ENCODE assay signal across 30 mouse cellular contexts in genomic region chr17:35490320-35490719, GRCm38 (mm10). TPM values are rescaled to one million over a fixed set of nuclear protein-coding genes. Genes with fewer than 3 reads are reported as not detected.
DNase-seq lines count a peak whose midpoint lies in the region; ATAC-seq and TF ChIP-seq lines count a peak whose summit lies in the region.
"Had no signal": no experiment of that assay in that cellular context is flagged by ENCODE, and none has a peak within 500 bp of the region (broad histone marks: within the 10 kb centered on the region; RNA-seq: fewer than 3 reads in every experiment).

No protein-coding gene starts in this region.

- peak; percentile 89; the same call in 1 of the 2 replicates for TF ChIP-seq EP300 in ES-Bruce4 (IDR thresholded peaks at IDR 0.05; ENCODE audit: insufficient read depth, low read depth, low read length)

- 60% methylated on average over 5 of the region's 5 CpGs for WGBS in hindbrain, embryonic 10.5 days
- 54% methylated on average over 5 of the region's 5 CpGs for WGBS in hindbrain, embryonic 14.5 days

- H3K4me1 ChIP-seq in hindbrain, embryonic 10.5 days (replicated peaks): peaks cover 5% of the 10 kb centered on the region
- H3K4me1 ChIP-seq in hindbrain, embryonic 14.5 days (replicated peaks; ENCODE audit: control insufficient read depth, insufficient read depth, low read length): no peaks in the 10 kb centered on the region
- H3K4me1 ChIP-seq in E14TG2a.4 (replicated peaks; ENCODE audit: low read depth, low read length) (peaks cover 80% of the 10 kb centered on the region), ES-Bruce4 (ENCODE audit: control insufficient read depth, insufficient read depth, low read length) (peaks cover 8% of the 10 kb centered on the region)
- H3K4me1 ChIP-seq: embryonic facial prominence, embryonic 12.5 days; intestine, embryonic 15.5 days had no signal

- no peak overlapping the region for H3K9ac ChIP-seq in hindbrain, embryonic 14.5 days
- 0 out of 2 replicates have a peak overlapping the region, but pooled peaks have one; percentile 28 for H3K9ac ChIP-seq in ES-Bruce4 (ENCODE audit: low read depth, poor library complexity, severe bottlenecking)
- H3K9ac ChIP-seq: embryonic facial prominence, embryonic 12.5 days; embryonic facial prominence, embryonic 15.5 days; forebrain, postnatal 0 days; hindbrain, embryonic 15.5 days; intestine, embryonic 15.5 days had no signal

- ATAC-seq in hindbrain, embryonic 14.5 days (ENCODE audit: low FRiP score): no peak
- ATAC-seq: CD4-positive, CD25-positive, alpha-beta regulatory T cell, adult 4 months; forebrain, embryonic 14.5 days; forebrain, postnatal 0 days; intestine, embryonic 15.5 days had no signal

- no peaks in the 10 kb centered on the region for H3K36me3 ChIP-seq in hindbrain, embryonic 10.5 days
- no peaks in the 10 kb centered on the region for H3K36me3 ChIP-seq in hindbrain, embryonic 14.5 days (replicated peaks; ENCODE audit: control insufficient read depth, insufficient read depth)
- H3K36me3 ChIP-seq in E14TG2a.4 (ENCODE audit: insufficient read depth, low read length) (no peaks in the 10 kb centered on the region), ES-Bruce4 (ENCODE audit: control insufficient read depth, insufficient read depth, low read length, poor library complexity, severe bottlenecking) (no peaks in the 10 kb centered on the region)
- H3K36me3 ChIP-seq: embryonic facial prominence, embryonic 12.5 days; embryonic facial prominence, embryonic 15.5 days; hindbrain, embryonic 15.5 days; intestine, embryonic 15.5 days had no signal

- peak; percentile 11 for TF ChIP-seq POLR2A in ES-Bruce4 (IDR thresholded peaks at IDR 0.05; ENCODE audit: insufficient read depth, low read length)

- no peak overlapping the region for H3K4me2 ChIP-seq in hindbrain, embryonic 14.5 days (replicated peaks)
- H3K4me2 ChIP-seq: embryonic facial prominence, embryonic 12.5 days; embryonic facial prominence, embryonic 15.5 days; heart, embryonic 11.5 days; hindbrain, embryonic 15.5 days; intestine, embryonic 15.5 days had no signal

- H3K27me3 ChIP-seq in hindbrain, embryonic 10.5 days (ENCODE audit: insufficient read depth, poor library complexity, severe bottlenecking): no peaks in the 10 kb centered on the region; the same call in 1 of the 2 replicates
- no peaks in the 10 kb centered on the region for H3K27me3 ChIP-seq in hindbrain, embryonic 14.5 days (ENCODE audit: control insufficient read depth, insufficient read depth, low read length)
- H3K27me3 ChIP-seq in E14TG2a.4 (ENCODE audit: insufficient read depth, low read length): no peaks in the 10 kb centered on the region
- no peaks in the 10 kb centered on the region for H3K27me3 ChIP-seq in ES-Bruce4 (ENCODE audit: control insufficient read depth, insufficient read depth, low read length, poor library complexity, severe bottlenecking)
- H3K27me3 ChIP-seq: embryonic facial prominence, embryonic 12.5 days; embryonic facial prominence, embryonic 15.5 days; hindbrain, embryonic 15.5 days; intestine, embryonic 15.5 days had no signal

- DNase-seq in hindbrain, embryonic 10.5 days (ENCODE audit: low spot score): no peak
- DNase-seq in hindbrain, embryonic 14.5 days (ENCODE audit: low spot score): no peak
- peak; percentile 89 for DNase-seq in R1 (ENCODE audit: low read depth, low spot score)
- DNase-seq in left cerebral cortex, adult 9 months (ENCODE audit: low spot score in 2 of 2): no peak
- DNase-seq in right cerebral cortex, postnatal 25 days: no peak
- DNase-seq: adrenal gland, adult 2 months; adrenal gland, postnatal 14 days; cerebellum, adult 11-12 months; cerebellum, adult 8-10 months; cerebellum, postnatal 10 days; cerebellum, postnatal 36 days; forebrain, postnatal 0 days; gastrocnemius, adult 2 months; gastrocnemius, postnatal 14 days; kidney, adult 11 months; kidney, adult 8-10 months had no signal

- no peak overlapping the region for H3K4me3 ChIP-seq in hindbrain, embryonic 10.5 days
- no peak overlapping the region for H3K4me3 ChIP-seq in hindbrain, embryonic 14.5 days (replicated peaks; ENCODE audit: low read length)
- H3K4me3 ChIP-seq in E14TG2a.4 (replicated peaks; ENCODE audit: low read length) (peak overlapping the region; percentile 45), ES-Bruce4 (ENCODE audit: low read depth, low read length) (peak overlapping the region; percentile 37)
- H3K4me3 ChIP-seq: embryonic facial prominence, embryonic 12.5 days; embryonic facial prominence, embryonic 15.5 days; gastrocnemius, adult 2 months; hindbrain, embryonic 15.5 days; intestine, embryonic 15.5 days had no signal

- H3K27ac ChIP-seq in hindbrain, embryonic 10.5 days: 0 out of 2 replicates have a peak overlapping the region, but pooled peaks have one; percentile 16
- no peak overlapping the region for H3K27ac ChIP-seq in hindbrain, embryonic 14.5 days
- peak overlapping the region; percentile 87 for H3K27ac ChIP-seq in ES-Bruce4 (ENCODE audit: insufficient read depth, low read length)
- H3K27ac ChIP-seq: embryonic facial prominence, embryonic 12.5 days; embryonic facial prominence, embryonic 15.5 days; gastrocnemius, adult 2 months; hindbrain, embryonic 15.5 days; intestine, embryonic 15.5 days had no signal

- no peaks in the 10 kb centered on the region for H3K9me3 ChIP-seq in hindbrain, embryonic 10.5 days
- H3K9me3 ChIP-seq in hindbrain, embryonic 14.5 days (ENCODE audit: control insufficient read depth, low read length): no peaks in the 10 kb centered on the region
- no peaks in the 10 kb centered on the region for H3K9me3 ChIP-seq in E14TG2a.4 (ENCODE audit: low read length)
- H3K9me3 ChIP-seq in ES-Bruce4 (replicated peaks; ENCODE audit: control insufficient read depth, insufficient read depth, low read length, poor library complexity, severe bottlenecking): no peaks in the 10 kb centered on the region
- H3K9me3 ChIP-seq: embryonic facial prominence, embryonic 12.5 days; embryonic facial prominence, embryonic 15.5 days; hindbrain, embryonic 15.5 days; intestine, embryonic 15.5 days had no signal

- TF ChIP-seq CTCF in E14TG2a.4 (conservative IDR thresholded peaks at IDR 0.05; ENCODE audit: low read length) (no peak), ES-Bruce4 (IDR thresholded peaks at IDR 0.05; ENCODE audit: low read depth, low read length) (no peak)

RNA-seq across cellular contexts. Expression of gene Pou5f1, which starts 15.5 kb away (rescaled TPM):
- not detected in 2 replicates for polyA plus RNA-seq in hindbrain, embryonic 10.5 days (2016; fragmentation: Nextera tagmentation; extraction: Ambion mirVana)
- polyA plus RNA-seq in hindbrain, embryonic 14.5 days (2014; fragmentation: Nextera tagmentation; extraction: Ambion mirVana): not detected in 2 replicates
- 397 and 429 TPM in 2 replicates for polyA plus RNA-seq in ES-Bruce4 (2011; ENCODE audit: insufficient read depth, insufficient read length, low read depth, missing spikeins)
- polyA plus RNA-seq: adrenal gland, adult 2 months; C2C12; cortical plate, adult 2 months; embryonic facial prominence, embryonic 12.5 days; embryonic facial prominence, embryonic 15.5 days; forebrain, embryonic 11.5 days; forebrain, embryonic 14.5 days; forebrain, postnatal 0 days; heart, embryonic 11.5 days; heart, embryonic 14.5 days; heart, postnatal 0 days; hindbrain, embryonic 15.5 days; intestine, embryonic 15.5 days had no signal

RNA-seq across cellular contexts. Expression of gene H2-Q10, which starts 20.4 kb away (rescaled TPM):
- 0.17 and 0.21 TPM in 2 replicates for polyA plus RNA-seq in hindbrain, embryonic 10.5 days (2016; fragmentation: Nextera tagmentation; extraction: Ambion mirVana)
- polyA plus RNA-seq in hindbrain, embryonic 14.5 days (2014; fragmentation: Nextera tagmentation; extraction: Ambion mirVana): not detected in 2 replicates
- polyA plus RNA-seq in ES-Bruce4 (2011; ENCODE audit: insufficient read depth, insufficient read length, low read depth, missing spikeins): 0.68 and 2.0 TPM in 2 replicates

RNA-seq across cellular contexts. Expression of gene Tcf19, which starts 26.3 kb away (rescaled TPM):
- polyA plus RNA-seq in hindbrain, embryonic 10.5 days (2016; fragmentation: Nextera tagmentation; extraction: Ambion mirVana): 54.5 and 57.0 TPM in 2 replicates
- polyA plus RNA-seq in hindbrain, embryonic 14.5 days (2014; fragmentation: Nextera tagmentation; extraction: Ambion mirVana): 12.3 and 16.5 TPM in 2 replicates
- polyA plus RNA-seq in ES-Bruce4 (2011; ENCODE audit: insufficient read depth, insufficient read length, low read depth, missing spikeins): 4.0 and 5.2 TPM in 2 replicates

RNA-seq across cellular contexts. Expression of gene Cchcr1, which starts 26.6 kb away (rescaled TPM):
- polyA plus RNA-seq in hindbrain, embryonic 10.5 days (2016; fragmentation: Nextera tagmentation; extraction: Ambion mirVana): 19.6 and 25.4 TPM in 2 replicates
- polyA plus RNA-seq in hindbrain, embryonic 14.5 days (2014; fragmentation: Nextera tagmentation; extraction: Ambion mirVana): 2.8 and 3.5 TPM in 2 replicates
- polyA plus RNA-seq in ES-Bruce4 (2011; ENCODE audit: insufficient read depth, insufficient read length, low read depth, missing spikeins): 13.4 and 15.3 TPM in 2 replicates

RNA-seq across cellular contexts. Expression of gene Psors1c2, which starts 42.7 kb away (rescaled TPM):
- 1.7 and 2.5 TPM in 2 replicates for polyA plus RNA-seq in hindbrain, embryonic 10.5 days (2016; fragmentation: Nextera tagmentation; extraction: Ambion mirVana)
- polyA plus RNA-seq in hindbrain, embryonic 14.5 days (2014; fragmentation: Nextera tagmentation; extraction: Ambion mirVana): 0.26 and 0.72 TPM in 2 replicates
- 4.6 and 7.0 TPM in 2 replicates for polyA plus RNA-seq in ES-Bruce4 (2011; ENCODE audit: insufficient read depth, insufficient read length, low read depth, missing spikeins)
- polyA plus RNA-seq: adrenal gland, adult 2 months; heart, embryonic 11.5 days had no signal

Comparison
In these comparisons a context has a peak if more than half of its experiments do, and no peak if none do; other contexts are left out.
1. H3K4me3 ChIP-seq: peak in E14TG2a.4 (single experiment) and ES-Bruce4 (single experiment); none in hindbrain, embryonic 10.5 days (single experiment) and hindbrain, embryonic 14.5 days (single experiment).
2. RNA of gene Pou5f1, which starts 15.5 kb away (polyA plus RNA-seq): 397 to 429 TPM in ES-Bruce4; not detected in hindbrain, embryonic 14.5 days and not detected in hindbrain, embryonic 10.5 days; every median in the first group is over 100 times any median in the second.